Mouse (Mus musculus): Measurements from ENCODE around the gene Rragc.
A peak's percentile ranks its signal among the peaks of the same experiment; 100 is the strongest.

DNA sequence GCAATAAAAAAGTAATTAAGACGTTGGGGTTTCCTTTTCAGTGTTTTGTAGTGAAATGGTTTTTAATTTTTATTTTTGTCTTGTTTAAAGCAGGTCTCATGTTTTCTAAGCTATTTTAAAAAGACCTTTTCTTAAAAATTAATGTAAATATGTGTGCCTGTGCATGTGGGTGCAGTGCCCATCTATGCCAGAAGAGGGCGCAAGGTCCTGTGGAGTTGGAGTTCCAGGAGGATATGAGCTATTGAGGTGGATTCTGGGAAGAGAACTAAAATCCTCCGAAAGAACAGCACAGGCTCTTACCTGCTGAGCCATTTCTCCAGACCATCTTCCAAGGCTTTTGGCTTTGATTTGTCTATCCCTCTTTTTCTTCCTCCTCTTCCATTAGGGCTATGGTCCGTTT is 53.8 kb downstream of the Rragc start:
- TF ChIP-seq EP300 (IDR thresholded peaks at IDR 0.05; ENCODE audit: insufficient read depth, low read depth, low read length): no peak
- peak; percentile 81 for TF ChIP-seq CTCF (IDR thresholded peaks at IDR 0.05; ENCODE audit: low read depth, low read length)
